Mouse (Mus musculus) intestine, embryonic 14.5 days (tissue): ENCODE measurements around the gene Sdhaf4. TPM values are rescaled to one million over a fixed set of nuclear protein-coding genes. Genes with fewer than 3 reads are reported as not detected.
"Not testable (repeated sequence)": the region's sequence is repeated elsewhere in the genome, so short reads cannot be mapped to it uniquely, and the experiment has no call there.

ENCODE experiments used
- ATAC-seq: fragments of 200-750 bp; cut with Nextera tagmentation; replicated peaks from 2 replicates; pipeline ENCODE4 v1.8.0; 2017; ENCODE audit warnings: low read depth, moderate number of reproducible peaks, moderate TSS enrichment, moderate library complexity; ENCODE audit not compliant: low FRiP score, low TSS enrichment
- DNase-seq: peaks from one replicate; pipeline ENCODE4 v3.0.0-alpha.2; 2018; ENCODE audit warnings: low spot score
- H3K27ac ChIP-seq: fragments of 300-500 bp; sonication (generic); 2 replicates; pipeline ENCODE4 v1.5.1; 2014; ENCODE audit warnings: low read depth, mild to moderate bottlenecking, control low read depth
- H3K27me3 ChIP-seq: fragments of 300-500 bp; sonication (generic); replicated peaks from 2 replicates; pipeline ENCODE4 v1.6.1; 2014; ENCODE audit warnings: low read length, control low read depth; ENCODE audit not compliant: control insufficient read depth, insufficient read depth
- H3K36me3 ChIP-seq: fragments of 300-500 bp; sonication (generic); 2 replicates; pipeline ENCODE4 v1.6.1; 2014; ENCODE audit warnings: low read length, control low read depth; ENCODE audit not compliant: control insufficient read depth, insufficient read depth
- H3K4me1 ChIP-seq: fragments of 300-500 bp; sonication (generic); replicated peaks from 2 replicates; pipeline ENCODE4 v1.6.1; 2014; ENCODE audit warnings: low read length, control low read depth, mixed read lengths; ENCODE audit not compliant: control insufficient read depth, insufficient read depth
- H3K4me2 ChIP-seq: fragments of 300-500 bp; sonication (generic); 2 replicates; pipeline ENCODE4 v1.6.1; 2014; ENCODE audit warnings: low read length
- H3K4me3 ChIP-seq: fragments of 300-500 bp; sonication (generic); 2 replicates; pipeline ENCODE4 v1.5.1; 2014; ENCODE audit warnings: low read depth, low read length, control low read depth, mixed read lengths
- H3K9ac ChIP-seq: fragments of 300-500 bp; sonication (generic); 2 replicates; pipeline ENCODE4 v1.6.1; 2014; ENCODE audit warnings: mild to moderate bottlenecking, low read length
- H3K9me3 ChIP-seq: fragments of 300-500 bp; sonication (generic); 2 replicates; pipeline ENCODE4 v1.6.1; 2016; ENCODE audit warnings: low read length, control low read depth; ENCODE audit not compliant: control insufficient read depth
- WGBS: fragments of 180-500 bp; shearing (Covaris S2); extraction: QIAGEN DNeasy Blood & Tissue Kit; methylation state at CpG from one replicate; pipeline ENCODE4 v1.1.7; 2014; 5-methylcytosine and 5-hydroxymethylcytosine counted together
- polyA plus RNA-seq: library from polyadenylated mRNA; unstranded; fragments of >200 nt; fragmentation: Nextera tagmentation; extraction: Ambion mirVana; gene quantifications from 2 replicates; pipeline ENCODE4 v1.2.1, GENCODE M21; 2014

Gene Sdhaf4
- polyA plus RNA-seq, 1 experiment from 2014 or later = 76.0 TPM

DNA sequence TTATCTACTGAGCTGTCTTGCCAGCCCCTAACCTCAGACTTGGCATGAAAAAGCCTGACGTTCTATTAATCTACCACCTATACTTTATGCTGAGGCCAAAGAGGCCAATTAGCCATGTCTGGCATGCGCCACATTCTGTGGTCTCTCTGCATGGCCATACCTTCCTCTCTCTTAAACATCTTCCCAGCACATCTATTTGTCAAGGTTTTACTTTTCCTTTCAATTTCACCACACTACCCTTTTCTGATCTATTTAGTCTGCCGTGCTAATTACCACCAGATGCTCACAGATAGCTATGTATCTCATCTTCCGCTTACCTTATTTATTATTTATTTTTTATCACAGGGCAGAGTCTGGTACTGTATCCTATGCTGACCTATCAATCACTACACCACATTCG, 6.1 kb downstream of the Sdhaf4 start:
- no peaks in the 10 kb centered on the region for H3K27me3 ChIP-seq
- H3K27ac ChIP-seq = no peak overlapping the region
- H3K9ac ChIP-seq = no peak overlapping the region
- DNase-seq (no peak), ATAC-seq (no peak)
- WGBS = 91% methylated on average over 5 of the region's 5 CpGs
- peaks cover 8% of the 10 kb centered on the region; the same call in 1 of the 2 replicates for H3K36me3 ChIP-seq
- no peak overlapping the region for H3K4me3 ChIP-seq
- H3K9me3 ChIP-seq = no peaks in the 10 kb centered on the region
- no peak overlapping the region for H3K4me2 ChIP-seq
- 0 out of 2 replicates have a peak, but pooled peaks cover under 1% of the 10 kb centered on the region for H3K4me1 ChIP-seq

DNA sequence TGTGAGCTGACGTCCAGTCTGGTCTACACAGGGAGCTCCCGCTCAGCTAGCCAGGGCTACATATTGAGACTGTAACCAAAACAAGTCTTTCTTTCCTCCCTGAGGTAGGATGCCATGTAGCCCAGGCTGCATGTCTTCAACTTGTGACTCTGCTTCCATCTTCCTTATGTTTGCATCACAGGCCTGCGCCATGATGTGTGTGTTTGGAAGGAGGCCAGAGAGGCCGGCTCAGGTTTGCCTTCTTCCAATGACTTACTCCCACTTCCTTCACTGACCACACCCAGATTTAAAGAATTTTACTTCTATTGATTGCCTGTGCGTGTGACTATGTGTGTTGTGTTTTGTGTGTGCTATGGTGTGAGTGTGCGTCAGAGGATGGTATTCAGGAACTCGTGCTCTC, 6.6 kb downstream of the Sdhaf4 start:
- 95% methylated on average over 7 of the region's 7 CpGs for WGBS
- DNase-seq (no peak), ATAC-seq (no peak)
- H3K9ac ChIP-seq = no peak overlapping the region
- no peaks in the 10 kb centered on the region for H3K27me3 ChIP-seq
- H3K4me2 ChIP-seq = no peak overlapping the region
- H3K36me3 ChIP-seq = peaks cover 8% of the 10 kb centered on the region; the same call in 1 of the 2 replicates
- H3K9me3 ChIP-seq = no peaks in the 10 kb centered on the region
- no peaks in the 10 kb centered on the region for H3K4me1 ChIP-seq
- no peak overlapping the region for H3K4me3 ChIP-seq
- H3K27ac ChIP-seq = no peak overlapping the region

DNA sequence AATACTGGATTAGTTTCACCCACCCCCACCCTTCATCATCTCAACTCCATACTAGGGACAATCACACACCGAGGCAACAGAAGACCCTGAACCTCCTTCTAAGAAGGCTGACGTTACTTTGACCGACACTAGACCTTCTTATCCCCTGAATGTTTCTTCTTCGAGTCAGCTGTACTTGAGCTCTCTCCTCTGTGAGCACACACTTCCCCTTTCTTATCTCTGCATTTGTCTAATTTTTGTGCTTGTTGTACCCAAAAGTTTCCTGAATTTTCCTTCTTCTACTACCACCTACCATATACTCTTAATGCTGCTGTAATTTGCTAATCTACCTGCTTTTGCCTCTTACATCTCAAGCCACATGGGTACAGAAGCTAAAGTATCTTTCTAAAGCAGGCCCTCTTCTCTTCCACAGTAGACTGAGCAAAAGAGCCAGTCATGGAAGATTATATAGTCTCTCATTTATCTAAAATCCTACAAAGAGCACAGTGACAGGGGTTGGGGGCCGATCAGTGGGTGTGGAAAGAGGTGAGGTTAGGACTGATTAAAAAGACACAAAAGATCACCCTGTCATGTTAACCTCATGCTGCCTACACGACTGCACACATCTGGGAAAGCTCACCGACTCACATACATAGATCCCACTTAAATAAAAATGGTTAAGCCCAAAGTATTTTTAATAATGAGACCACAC, 7.2 kb downstream of the Sdhaf4 start:
- Histone ChIP-seq H3K9me3 (no peaks in the 10 kb centered on the region), H3K27me3 (no peaks in the 10 kb centered on the region), H3K36me3 (peaks cover 8% of the 10 kb centered on the region; the same call in 1 of the 2 replicates), H3K4me2 (no peak overlapping the region), H3K4me3 (no peak overlapping the region), H3K9ac (no peak overlapping the region), H3K4me1 (no peaks in the 10 kb centered on the region), H3K27ac (no peak overlapping the region)
- no peak for ATAC-seq
- no peak for DNase-seq
- 93% methylated on average over 7 of the region's 7 CpGs for WGBS

DNA sequence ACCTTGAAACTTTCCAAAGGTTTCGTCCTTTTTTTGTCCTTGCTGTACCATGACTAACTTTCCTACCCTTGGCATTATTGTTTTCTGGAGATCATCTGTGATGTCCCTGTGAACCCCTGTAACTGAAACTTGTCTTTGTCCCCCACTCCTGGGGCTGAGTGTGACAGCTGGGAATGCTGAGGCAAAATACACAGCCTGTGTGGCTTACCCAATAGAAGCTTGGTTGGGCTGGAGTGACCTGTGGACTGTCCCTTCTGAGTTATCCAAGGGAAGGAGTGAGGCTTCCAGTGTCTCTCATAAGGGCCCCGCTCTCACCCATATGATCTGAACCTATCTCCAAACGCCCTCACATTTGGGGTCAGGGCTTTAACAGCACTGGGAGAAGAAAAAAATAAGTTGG, 8.0 kb downstream of the Sdhaf4 start:
- no peaks in the 10 kb centered on the region for H3K9me3 ChIP-seq
- no peak for ATAC-seq
- peaks cover 8% of the 10 kb centered on the region; the same call in 1 of the 2 replicates for H3K36me3 ChIP-seq
- no peaks in the 10 kb centered on the region for H3K27me3 ChIP-seq
- no peak overlapping the region for H3K27ac ChIP-seq
- WGBS = 89% methylated on average over 3 of the region's 3 CpGs
- no peak overlapping the region for H3K4me3 ChIP-seq
- no peak overlapping the region for H3K4me2 ChIP-seq
- no peak for DNase-seq
- no peak overlapping the region for H3K9ac ChIP-seq
- H3K4me1 ChIP-seq = no peaks in the 10 kb centered on the region

DNA sequence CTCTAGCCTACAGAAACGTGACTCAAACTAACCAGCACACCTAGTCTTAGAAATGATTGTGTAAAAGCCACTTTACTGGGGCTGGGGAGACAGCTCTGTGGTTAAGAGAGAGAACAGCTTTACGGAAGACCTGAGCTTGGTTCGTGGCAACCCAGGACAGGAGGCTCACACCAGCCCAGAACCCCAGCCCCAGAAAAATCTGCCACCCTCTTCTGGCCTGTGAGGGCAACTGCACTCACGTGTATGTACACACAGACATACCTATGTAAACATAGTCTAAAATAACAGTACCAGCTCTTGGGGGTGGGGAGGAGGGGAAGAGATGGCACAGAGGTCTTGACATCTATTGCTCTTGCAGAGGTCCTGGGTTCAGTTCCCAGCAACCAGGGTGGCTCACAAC, 10.0 kb downstream of the Sdhaf4 start:
- Histone ChIP-seq H3K4me2 (no peak overlapping the region), H3K36me3 (peaks cover 8% of the 10 kb centered on the region; the same call in 1 of the 2 replicates), H3K9me3 (no peaks in the 10 kb centered on the region), H3K27ac (no peak overlapping the region), H3K4me1 (no peaks in the 10 kb centered on the region), H3K4me3 (no peak overlapping the region), H3K9ac (no peak overlapping the region), H3K27me3 (no peaks in the 10 kb centered on the region)
- no peak for ATAC-seq
- no peak for DNase-seq
- WGBS = 97% methylated on average over 4 of the region's 4 CpGs

DNA sequence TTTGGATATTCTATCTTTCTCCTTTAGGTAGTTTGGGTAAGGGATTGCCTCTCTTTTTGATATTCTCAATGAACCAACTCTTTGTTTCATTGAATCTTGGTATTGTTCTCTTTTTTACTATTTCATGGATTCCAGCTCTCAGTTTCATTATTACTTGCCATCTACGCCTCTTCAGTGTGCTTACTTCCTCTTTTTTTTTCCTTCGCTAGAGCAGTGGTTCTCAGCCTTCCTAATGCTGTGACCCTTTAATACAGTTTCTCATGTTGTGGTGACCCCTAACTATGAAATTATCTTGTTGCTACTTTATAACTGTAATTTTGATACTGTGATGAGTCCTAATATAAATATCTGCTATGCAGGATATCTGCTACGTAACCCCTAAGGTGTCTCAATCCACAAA, 22.3 kb downstream of the Sdhaf4 start:
- Histone ChIP-seq H3K4me2 (no peak overlapping the region), H3K4me1 (no peaks in the 10 kb centered on the region), H3K36me3 (no peaks in the 10 kb centered on the region), H3K9me3 (no peaks in the 10 kb centered on the region), H3K27me3 (no peaks in the 10 kb centered on the region), H3K9ac (no peak overlapping the region), H3K4me3 (no peak overlapping the region), H3K27ac (no peak overlapping the region)
- DNase-seq = no peak
- no peak for ATAC-seq
- WGBS = 86% methylated on average over 3 of the region's 3 CpGs

DNA sequence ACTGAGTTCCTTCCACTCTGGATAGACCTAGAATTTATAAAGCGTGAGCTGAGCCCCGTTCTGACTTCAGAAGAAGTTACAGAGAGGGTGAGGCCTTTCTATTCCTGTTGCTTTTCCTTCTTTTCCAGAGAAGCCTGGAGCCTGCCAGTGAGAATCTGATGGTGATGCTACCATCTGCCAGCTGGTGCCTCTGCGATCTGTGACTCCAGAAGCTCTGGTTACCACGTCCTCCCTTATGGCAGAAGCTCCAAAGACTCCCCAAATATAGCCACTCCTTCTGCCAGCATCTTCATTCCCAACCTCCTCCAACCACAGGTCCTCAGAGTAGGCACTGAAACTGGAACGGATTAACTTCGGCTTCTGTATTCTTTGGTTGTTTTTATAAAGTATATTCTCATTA, 27.2 kb downstream of the Sdhaf4 start:
- Histone ChIP-seq H3K4me2 (no peak overlapping the region), H3K4me3 (no peak overlapping the region), H3K9me3 (no peaks in the 10 kb centered on the region), H3K27me3 (no peaks in the 10 kb centered on the region), H3K9ac (no peak overlapping the region), H3K27ac (no peak overlapping the region), H3K4me1 (no peaks in the 10 kb centered on the region), H3K36me3 (no peaks in the 10 kb centered on the region)
- 83% methylated on average over 6 of the region's 6 CpGs for WGBS
- no peak for DNase-seq
- ATAC-seq = no peak

DNA sequence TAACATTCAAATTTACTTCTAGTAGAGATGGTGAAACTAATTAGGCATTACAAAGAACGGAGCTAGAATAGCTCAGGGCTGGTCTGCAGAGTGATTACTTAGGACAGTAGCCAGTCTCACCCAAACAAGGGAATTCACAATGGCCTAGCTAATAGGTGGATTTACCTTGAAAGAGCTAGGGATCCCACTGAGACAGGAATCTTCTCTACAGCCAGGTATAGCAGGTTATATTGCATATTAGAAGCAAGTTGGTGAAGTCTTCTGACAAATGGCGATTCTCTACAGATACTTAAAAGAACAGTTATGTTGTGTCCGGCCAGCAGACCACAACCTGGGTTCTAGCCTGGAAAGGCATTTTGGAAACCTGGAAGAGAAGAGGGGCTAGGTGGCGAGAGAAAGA, 34.3 kb downstream of the Sdhaf4 start:
- 79% methylated on average over 3 of the region's 4 CpGs for WGBS
- H3K9me3 ChIP-seq, H3K9ac ChIP-seq, H3K27ac ChIP-seq, H3K36me3 ChIP-seq, ATAC-seq, H3K4me3 ChIP-seq, H3K4me2 ChIP-seq, DNase-seq, H3K27me3 ChIP-seq, H3K4me1 ChIP-seq: not testable (repeated sequence)

DNA sequence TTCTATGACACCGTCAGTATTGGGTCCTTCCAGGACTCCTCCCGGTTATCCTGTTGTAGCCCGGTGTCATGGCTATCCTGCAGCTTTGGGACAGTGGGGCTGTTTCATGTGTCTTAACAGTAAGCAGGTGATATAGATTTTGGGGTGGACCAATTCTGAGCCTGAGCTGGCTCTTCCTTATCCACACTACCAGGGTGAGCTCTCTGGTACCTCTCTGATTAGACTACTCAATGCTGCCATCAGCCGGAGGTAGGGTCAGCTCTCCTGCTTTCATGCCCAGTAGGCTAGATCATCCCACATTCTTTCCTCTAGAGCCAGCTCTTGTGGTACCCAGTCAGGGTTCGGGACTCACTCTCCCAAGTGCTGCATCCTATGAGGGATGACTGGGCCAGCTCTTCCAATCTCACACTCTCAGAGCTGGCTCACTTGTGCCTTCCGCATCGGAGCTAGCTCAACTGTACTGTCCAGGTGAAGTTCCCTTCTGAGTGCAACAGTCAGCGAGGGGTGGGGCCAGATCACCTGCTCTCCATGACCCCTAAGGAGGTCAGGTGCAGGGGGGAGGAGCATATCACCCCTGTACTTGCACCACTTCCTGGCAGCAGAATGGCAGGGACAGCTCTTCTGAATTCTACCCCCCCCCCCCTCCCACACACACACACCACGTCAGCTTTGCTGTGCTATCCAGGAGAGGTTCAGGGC, 37.3 kb downstream of the Sdhaf4 start:
- no peak for DNase-seq
- Histone ChIP-seq H3K4me1 (no peaks in the 10 kb centered on the region), H3K4me3 (no peak overlapping the region), H3K36me3 (no peaks in the 10 kb centered on the region), H3K27ac (no peak overlapping the region), H3K27me3 (no peaks in the 10 kb centered on the region), H3K9me3 (no peaks in the 10 kb centered on the region), H3K9ac (no peak overlapping the region), H3K4me2 (no peak overlapping the region)
- no peak for ATAC-seq
- WGBS = 91% methylated on average over 9 of the region's 9 CpGs
